Mouse (Mus musculus): ENCODE measurements around the gene Iqcf6. TPM values are rescaled to one million over a fixed set of nuclear protein-coding genes. Genes with fewer than 3 reads are reported as not detected.

The Iqcf6 gene
- total and polyA plus RNA-seq, 2 experiments, result not detected

GRCm38 (mm10) chr9:106656820-106657219 lies 30.4 kb downstream of the Iqcf6 start:
- no peak for TF ChIP-seq POLR2A (IDR thresholded peaks at IDR 0.05; ENCODE audit: extremely low read depth, insufficient read depth, low read length)
- TF ChIP-seq CTCF (IDR thresholded peaks at IDR 0.05; ENCODE audit: low read depth, low read length), result no peak
- Histone ChIP-seq H3K36me3 (ENCODE audit: control insufficient read depth, insufficient read depth, low read length) (peaks cover 6% of the 10 kb centered on the region), H3K9ac (ENCODE audit: low read depth, low read length) (no peak overlapping the region), H3K79me2 (ENCODE audit: control insufficient read depth, insufficient read depth, low read length) (no peaks in the 10 kb centered on the region), H3K27ac (replicated peaks; ENCODE audit: insufficient read depth, low read depth, low read length) (no peak overlapping the region), H3K4me1 (ENCODE audit: control insufficient read depth, insufficient read depth, low read length) (no peaks in the 10 kb centered on the region), H3K27me3 (ENCODE audit: control insufficient read depth, insufficient read depth, low read length) (peaks cover 7% of the 10 kb centered on the region; the same call in 1 of the 2 replicates), H3K4me3 (ENCODE audit: insufficient read depth, low read depth, low read length) (no peak overlapping the region)
- 33% methylated on average over 5 of the region's 5 CpGs for WGBS
- DNase-seq (ENCODE audit: extremely low read depth, low read depth, low spot score), result no peak

- no peaks in the 10 kb centered on the region for H3K79me2 ChIP-seq (ENCODE audit: control insufficient read depth, insufficient read depth, low read length)
- DNase-seq (ENCODE audit: extremely low read depth, low read depth, low spot score), result no peak
- TF ChIP-seq CTCF (IDR thresholded peaks at IDR 0.05; ENCODE audit: low read depth, low read length) (no peak), POLR2A (IDR thresholded peaks at IDR 0.05; ENCODE audit: extremely low read depth, insufficient read depth, low read length) (no peak)
- peaks cover 7% of the 10 kb centered on the region; the same call in 1 of the 2 replicates for H3K27me3 ChIP-seq (ENCODE audit: control insufficient read depth, insufficient read depth, low read length)
- WGBS, result 75% methylated on average over 5 of the region's 5 CpGs
- peaks cover 9% of the 10 kb centered on the region for H3K36me3 ChIP-seq (ENCODE audit: control insufficient read depth, insufficient read depth, low read length)
- H3K9ac ChIP-seq (ENCODE audit: low read depth, low read length), result no peak overlapping the region
- H3K4me1 ChIP-seq (ENCODE audit: control insufficient read depth, insufficient read depth, low read length), result no peaks in the 10 kb centered on the region
- H3K27ac ChIP-seq (replicated peaks; ENCODE audit: insufficient read depth, low read depth, low read length), result no peak overlapping the region
- no peak overlapping the region for H3K4me3 ChIP-seq (ENCODE audit: insufficient read depth, low read depth, low read length)
These were observed 31.2 kb downstream of the Iqcf6 start for GRCm38 (mm10) chr9:106657592-106657991.

- Histone ChIP-seq H3K4me1 (ENCODE audit: control insufficient read depth, insufficient read depth, low read length) (no peaks in the 10 kb centered on the region), H3K27ac (replicated peaks; ENCODE audit: insufficient read depth, low read depth, low read length) (no peak overlapping the region), H3K27me3 (ENCODE audit: control insufficient read depth, insufficient read depth, low read length) (0 out of 2 replicates have a peak, but pooled peaks cover 3% of the 10 kb centered on the region), H3K36me3 (ENCODE audit: control insufficient read depth, insufficient read depth, low read length) (peaks cover 12% of the 10 kb centered on the region), H3K79me2 (ENCODE audit: control insufficient read depth, insufficient read depth, low read length) (no peaks in the 10 kb centered on the region), H3K9ac (ENCODE audit: low read depth, low read length) (no peak overlapping the region), H3K4me3 (ENCODE audit: insufficient read depth, low read depth, low read length) (no peak overlapping the region)
- 85% methylated on average over 7 of the region's 7 CpGs for WGBS
- TF ChIP-seq POLR2A (IDR thresholded peaks at IDR 0.05; ENCODE audit: extremely low read depth, insufficient read depth, low read length) (no peak), CTCF (IDR thresholded peaks at IDR 0.05; ENCODE audit: low read depth, low read length) (no peak)
- no peak for DNase-seq (ENCODE audit: extremely low read depth, low read depth, low spot score)
These were observed 33.1 kb downstream of the Iqcf6 start for GRCm38 (mm10) chr9:106659441-106659840.

- Histone ChIP-seq H3K9ac (ENCODE audit: low read depth, low read length) (no peak overlapping the region), H3K27ac (replicated peaks; ENCODE audit: insufficient read depth, low read depth, low read length) (no peak overlapping the region), H3K36me3 (ENCODE audit: control insufficient read depth, insufficient read depth, low read length) (peaks cover 12% of the 10 kb centered on the region), H3K27me3 (ENCODE audit: control insufficient read depth, insufficient read depth, low read length) (0 out of 2 replicates have a peak, but pooled peaks cover 3% of the 10 kb centered on the region), H3K4me1 (ENCODE audit: control insufficient read depth, insufficient read depth, low read length) (no peaks in the 10 kb centered on the region), H3K4me3 (ENCODE audit: insufficient read depth, low read depth, low read length) (no peak overlapping the region), H3K79me2 (ENCODE audit: control insufficient read depth, insufficient read depth, low read length) (no peaks in the 10 kb centered on the region)
- TF ChIP-seq CTCF (IDR thresholded peaks at IDR 0.05; ENCODE audit: low read depth, low read length) (no peak), POLR2A (IDR thresholded peaks at IDR 0.05; ENCODE audit: extremely low read depth, insufficient read depth, low read length) (no peak)
- 90% methylated on average over 1 of the region's 1 CpGs for WGBS
- DNase-seq (ENCODE audit: extremely low read depth, low read depth, low spot score), result no peak
These were observed 33.6 kb downstream of the Iqcf6 start for GRCm38 (mm10) chr9:106659935-106660334.

- no peak for TF ChIP-seq CTCF (IDR thresholded peaks at IDR 0.05; ENCODE audit: low read depth, low read length)
- TF ChIP-seq POLR2A (IDR thresholded peaks at IDR 0.05; ENCODE audit: extremely low read depth, insufficient read depth, low read length), result no peak
- DNase-seq (ENCODE audit: extremely low read depth, low read depth, low spot score), result no peak
These were observed 36.8 kb downstream of the Iqcf6 start for GRCm38 (mm10) chr9:106663200-106663599.

GRCm38 (mm10) chr9:106664433-106664832 lies 38.1 kb downstream of the Iqcf6 start:
- Histone ChIP-seq H3K27me3 (ENCODE audit: control insufficient read depth, insufficient read depth, low read length) (no peaks in the 10 kb centered on the region), H3K36me3 (ENCODE audit: control insufficient read depth, insufficient read depth, low read length) (peaks cover 14% of the 10 kb centered on the region)
- TF ChIP-seq POLR2A (IDR thresholded peaks at IDR 0.05; ENCODE audit: extremely low read depth, insufficient read depth, low read length) (no peak), CTCF (IDR thresholded peaks at IDR 0.05; ENCODE audit: low read depth, low read length) (no peak)

More at GRCm38 (mm10) chr9:106663200-106663599, 36.8 kb downstream of the Iqcf6 start:
- H3K9ac ChIP-seq (ENCODE audit: low read depth, low read length), result no peak overlapping the region
- WGBS, result 94% methylated on average over 6 of the region's 6 CpGs
- no peak overlapping the region for H3K27ac ChIP-seq (replicated peaks; ENCODE audit: insufficient read depth, low read depth, low read length)
- no peaks in the 10 kb centered on the region for H3K79me2 ChIP-seq (ENCODE audit: control insufficient read depth, insufficient read depth, low read length)
- H3K4me1 ChIP-seq (ENCODE audit: control insufficient read depth, insufficient read depth, low read length), result no peaks in the 10 kb centered on the region
- H3K36me3 ChIP-seq (ENCODE audit: control insufficient read depth, insufficient read depth, low read length), result peaks cover 14% of the 10 kb centered on the region
- no peak overlapping the region for H3K4me3 ChIP-seq (ENCODE audit: insufficient read depth, low read depth, low read length)
- no peaks in the 10 kb centered on the region for H3K27me3 ChIP-seq (ENCODE audit: control insufficient read depth, insufficient read depth, low read length)

More at GRCm38 (mm10) chr9:106664433-106664832, 38.1 kb downstream of the Iqcf6 start:
- Histone ChIP-seq H3K27ac (replicated peaks; ENCODE audit: insufficient read depth, low read depth, low read length) (no peak overlapping the region), H3K4me1 (ENCODE audit: control insufficient read depth, insufficient read depth, low read length) (no peaks in the 10 kb centered on the region), H3K79me2 (ENCODE audit: control insufficient read depth, insufficient read depth, low read length) (no peaks in the 10 kb centered on the region), H3K4me3 (ENCODE audit: insufficient read depth, low read depth, low read length) (no peak overlapping the region), H3K9ac (ENCODE audit: low read depth, low read length) (no peak overlapping the region)
- no peak for DNase-seq (ENCODE audit: extremely low read depth, low read depth, low spot score)
- WGBS, result 91% methylated on average over 4 of the region's 4 CpGs

Measured in liver, adult 2 months (tissue).